In the genomic region with DNA sequence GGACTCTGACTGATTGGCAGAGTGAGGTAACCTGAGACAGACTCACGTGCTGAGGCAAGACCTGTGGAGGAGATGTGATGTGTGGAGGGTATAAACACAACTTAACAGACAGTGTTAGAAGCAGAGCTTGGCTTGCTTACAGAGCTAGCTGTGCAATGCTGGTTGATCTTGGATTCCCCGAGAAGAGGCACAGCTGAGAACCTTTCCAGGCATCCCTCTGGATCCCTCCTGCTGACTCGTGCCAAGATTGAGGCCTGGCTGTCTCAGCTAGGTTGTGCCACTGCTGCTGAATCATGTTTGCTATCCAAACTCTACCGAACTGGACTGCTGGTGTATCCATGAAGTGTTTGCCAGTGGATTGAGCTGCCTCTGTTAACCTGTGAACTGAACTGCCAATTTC, we compare ENCODE assay signal across 27 mouse cellular contexts.
"Had no signal": no experiment of that assay in that cellular context is flagged by ENCODE, and none has a peak within 500 bp of the region (broad histone marks: within the 10 kb centered on the region; RNA-seq: fewer than 3 reads in every experiment).

No protein-coding gene starts in this region.

- H3K9ac ChIP-seq: heart, embryonic 12.5 days; hindbrain, embryonic 12.5 days; hindbrain, embryonic 14.5 days; intestine, embryonic 15.5 days; limb, embryonic 12.5 days; liver, embryonic 13.5 days; liver, embryonic 15.5 days; liver, postnatal 0 days had no signal

- H3K9me3 ChIP-seq: heart, embryonic 12.5 days; hindbrain, embryonic 10.5 days; hindbrain, embryonic 12.5 days; intestine, embryonic 15.5 days; limb, embryonic 10.5 days; limb, embryonic 12.5 days; liver, embryonic 15.5 days had no signal

- H3K27me3 ChIP-seq: heart, embryonic 12.5 days; hindbrain, embryonic 12.5 days; intestine, embryonic 15.5 days; limb, embryonic 12.5 days; liver, embryonic 13.5 days; liver, embryonic 15.5 days had no signal

- H3K4me3 ChIP-seq: gastrocnemius, adult 2 months; heart, embryonic 12.5 days; hindbrain, embryonic 10.5 days; hindbrain, embryonic 12.5 days; intestine, embryonic 15.5 days; layer of hippocampus, adult 2 months; left cerebral cortex, adult 2 months; limb, embryonic 10.5 days; limb, embryonic 12.5 days; liver, embryonic 13.5 days; liver, embryonic 15.5 days had no signal

- H3K27ac ChIP-seq: gastrocnemius, adult 2 months; hindbrain, embryonic 10.5 days; hindbrain, embryonic 12.5 days; hindbrain, embryonic 14.5 days; intestine, embryonic 15.5 days; layer of hippocampus, adult 2 months; left cerebral cortex, adult 2 months; limb, embryonic 10.5 days; limb, embryonic 12.5 days; liver, embryonic 13.5 days; liver, embryonic 15.5 days had no signal

- H3K36me3 ChIP-seq: heart, embryonic 12.5 days; hindbrain, embryonic 10.5 days; hindbrain, embryonic 12.5 days; intestine, embryonic 15.5 days; limb, embryonic 10.5 days; limb, embryonic 12.5 days; liver, embryonic 13.5 days; liver, embryonic 15.5 days had no signal

- H3K4me1 ChIP-seq: heart, embryonic 12.5 days; hindbrain, embryonic 10.5 days; hindbrain, embryonic 12.5 days; intestine, embryonic 15.5 days; limb, embryonic 10.5 days; limb, embryonic 12.5 days; liver, embryonic 13.5 days; liver, embryonic 15.5 days had no signal

- H3K4me2 ChIP-seq: heart, embryonic 12.5 days; hindbrain, embryonic 12.5 days; hindbrain, embryonic 14.5 days; intestine, embryonic 15.5 days; limb, embryonic 12.5 days; liver, embryonic 11.5 days; liver, embryonic 13.5 days; liver, embryonic 15.5 days had no signal

- ATAC-seq: hindbrain, embryonic 16.5 days; inflammation-experienced regulatory T-cells, adult 6 months; intestine, embryonic 15.5 days; liver, postnatal 0 days had no signal

- DNase-seq: gastrocnemius, adult 2 months; gastrocnemius, postnatal 10 days; gastrocnemius, postnatal 25 days; heart, adult 18-20 months; heart, postnatal 10 days; heart, postnatal 4 days; kidney, adult 18-20 months; kidney, adult 8-10 months; kidney, postnatal 10 days; kidney, postnatal 25 days; kidney, postnatal 4 days; liver; liver, embryonic 13.5 days; liver, postnatal 0 days had no signal
